Mouse (Mus musculus) embryo, embryonic 10 days (tissue): ENCODE measurements around the gene Nupr1.
A peak's percentile ranks its signal among the peaks of the same experiment; 100 is the strongest.

Experiments
- DNase-seq: peaks from one replicate; pipeline ENCODE4 v3.0.0-alpha.2; 2015; ENCODE audit warnings: low spot score

Gene Nupr1

GRCm38 (mm10) chr7:126596414-126596813, 34.2 kb downstream of the Nupr1 start:
- DNase-seq: no peak

- no peak for DNase-seq
Measured at GRCm38 (mm10) chr7:126595890-126596289, 34.8 kb downstream of the Nupr1 start.

GRCm38 (mm10) chr7:126594862-126595561, 35.6 kb downstream of the Nupr1 start, which contains the start of gene Il27:
Gene Il27 (minus strand): TSS chr7:126594941.
- DNase-seq: no peak

- DNase-seq: peak; percentile 90
Measured at GRCm38 (mm10) chr7:126587779-126588178, 42.9 kb downstream of the Nupr1 start.

GRCm38 (mm10) chr7:126586839-126587238, 43.8 kb downstream of the Nupr1 start:
- no peak for DNase-seq

GRCm38 (mm10) chr7:126585717-126586116, 44.9 kb downstream of the Nupr1 start, which contains the start of gene Cln3:
Gene Cln3 (minus strand): TSS chr7:126585817.
- no peak for DNase-seq

GRCm38 (mm10) chr7:126584506-126584977, 46.1 kb downstream of the Nupr1 start, which contains the start of gene Apobr:
Gene Apobr (plus strand): TSS chr7:126584942.
- DNase-seq: no peak

- DNase-seq: no peak
Measured at GRCm38 (mm10) chr7:126583761-126584160, 46.9 kb downstream of the Nupr1 start.

- DNase-seq: peak; percentile 94
Measured at GRCm38 (mm10) chr7:126583251-126583709, 47.4 kb downstream of the Nupr1 start.

- peak; percentile 59 for DNase-seq
Measured at GRCm38 (mm10) chr7:126582759-126583158, 47.9 kb downstream of the Nupr1 start.

GRCm38 (mm10) chr7:126581661-126582060, 49.0 kb downstream of the Nupr1 start:
- DNase-seq: no peak

GRCm38 (mm10) chr7:126579172-126579571, 51.5 kb downstream of the Nupr1 start:
- DNase-seq: peak; percentile 34

GRCm38 (mm10) chr7:126576946-126577345, 53.7 kb downstream of the Nupr1 start:
- peak; percentile 81 for DNase-seq
